Mouse (Mus musculus): ENCODE results near the gene Olfr64. TPM values are rescaled to one million over a fixed set of nuclear protein-coding genes. Genes with fewer than 3 reads are reported as not detected.

Gene Olfr64
- polyA plus RNA-seq (2012; rRNA removed) = not detected in 2 replicates

- Histone ChIP-seq H3K27me3 (replicated peaks; ENCODE audit: control insufficient read depth, insufficient read depth, low read length) (no peaks in the 10 kb centered on the region), H3K4me3 (ENCODE audit: insufficient read depth, low read depth, low read length) (no peak within 1 kb of the TSS), H3K36me3 (ENCODE audit: control insufficient read depth, insufficient read depth, low read length) (no peaks in the 10 kb centered on the region), H3K4me1 (ENCODE audit: control insufficient read depth, insufficient read depth, low read length) (no peaks in the 10 kb centered on the region), H3K27ac (ENCODE audit: insufficient read depth, low read depth, low read length) (no peak within 1 kb of the TSS)
- no peak for DNase-seq
- WGBS = 61% methylated on average over 1 of the region's 1 CpGs
- no peak for TF ChIP-seq CTCF (conservative IDR thresholded peaks at IDR 0.05; ENCODE audit: insufficient read depth, insufficient read length, low read depth, low read length)
- TF ChIP-seq POLR2A (IDR thresholded peaks at IDR 0.05; ENCODE audit: low read depth, low read length) = no peak
Measured at GRCm38 (mm10) chr7:103894385-103894784, at the start of gene Olfr64. TSS of gene Olfr64 (minus strand) at chr7:103894485.

- Histone ChIP-seq H3K4me3 (ENCODE audit: insufficient read depth, low read depth, low read length) (no peak overlapping the region), H3K27ac (ENCODE audit: insufficient read depth, low read depth, low read length) (no peak overlapping the region), H3K36me3 (ENCODE audit: control insufficient read depth, insufficient read depth, low read length) (no peaks in the 10 kb centered on the region), H3K27me3 (replicated peaks; ENCODE audit: control insufficient read depth, insufficient read depth, low read length) (no peaks in the 10 kb centered on the region), H3K4me1 (ENCODE audit: control insufficient read depth, insufficient read depth, low read length) (no peaks in the 10 kb centered on the region)
- TF ChIP-seq POLR2A (IDR thresholded peaks at IDR 0.05; ENCODE audit: low read depth, low read length) (no peak), CTCF (conservative IDR thresholded peaks at IDR 0.05; ENCODE audit: insufficient read depth, insufficient read length, low read depth, low read length) (peak; percentile 70)
- peak; percentile 21 for DNase-seq
- WGBS = 23% methylated on average over 2 of the region's 2 CpGs
Measured at GRCm38 (mm10) chr7:103942730-103943129, 48.4 kb upstream of the Olfr64 start.

GRCm38 (mm10) chr7:103934264-103934663, 40.0 kb upstream of the Olfr64 start, which contains the start of gene Olfr632:
TSS of gene Olfr632 (plus strand) at chr7:103934347.
- WGBS = 69% methylated on average over 2 of the region's 2 CpGs
- Histone ChIP-seq H3K36me3 (ENCODE audit: control insufficient read depth, insufficient read depth, low read length) (no peaks in the 10 kb centered on the region), H3K4me3 (ENCODE audit: insufficient read depth, low read depth, low read length) (no peak within 1 kb of the TSS), H3K4me1 (ENCODE audit: control insufficient read depth, insufficient read depth, low read length) (no peaks in the 10 kb centered on the region), H3K27ac (ENCODE audit: insufficient read depth, low read depth, low read length) (no peak within 1 kb of the TSS), H3K27me3 (replicated peaks; ENCODE audit: control insufficient read depth, insufficient read depth, low read length) (no peaks in the 10 kb centered on the region)
- DNase-seq = no peak
- TF ChIP-seq POLR2A (IDR thresholded peaks at IDR 0.05; ENCODE audit: low read depth, low read length) (no peak), CTCF (conservative IDR thresholded peaks at IDR 0.05; ENCODE audit: insufficient read depth, insufficient read length, low read depth, low read length) (no peak)

GRCm38 (mm10) chr7:103928525-103928924, 34.2 kb upstream of the Olfr64 start, which contains the start of gene Olfr631:
TSS of gene Olfr631 (plus strand) at chr7:103928825.
- no peaks in the 10 kb centered on the region for H3K4me1 ChIP-seq (ENCODE audit: control insufficient read depth, insufficient read depth, low read length)
- TF ChIP-seq CTCF (conservative IDR thresholded peaks at IDR 0.05; ENCODE audit: insufficient read depth, insufficient read length, low read depth, low read length) = no peak
- TF ChIP-seq POLR2A (IDR thresholded peaks at IDR 0.05; ENCODE audit: low read depth, low read length) = no peak
- no peaks in the 10 kb centered on the region for H3K27me3 ChIP-seq (replicated peaks; ENCODE audit: control insufficient read depth, insufficient read depth, low read length)
- H3K27ac ChIP-seq (ENCODE audit: insufficient read depth, low read depth, low read length) = no peak within 1 kb of the TSS
- no peak within 1 kb of the TSS for H3K4me3 ChIP-seq (ENCODE audit: insufficient read depth, low read depth, low read length)
- no peaks in the 10 kb centered on the region for H3K36me3 ChIP-seq (ENCODE audit: control insufficient read depth, insufficient read depth, low read length)
- no peak for DNase-seq

- Histone ChIP-seq H3K36me3 (ENCODE audit: control insufficient read depth, insufficient read depth, low read length) (no peaks in the 10 kb centered on the region), H3K27me3 (replicated peaks; ENCODE audit: control insufficient read depth, insufficient read depth, low read length) (no peaks in the 10 kb centered on the region), H3K4me3 (ENCODE audit: insufficient read depth, low read depth, low read length) (no peak overlapping the region), H3K4me1 (ENCODE audit: control insufficient read depth, insufficient read depth, low read length) (no peaks in the 10 kb centered on the region), H3K27ac (ENCODE audit: insufficient read depth, low read depth, low read length) (no peak overlapping the region)
- TF ChIP-seq CTCF (conservative IDR thresholded peaks at IDR 0.05; ENCODE audit: insufficient read depth, insufficient read length, low read depth, low read length) = no peak
- no peak for TF ChIP-seq POLR2A (IDR thresholded peaks at IDR 0.05; ENCODE audit: low read depth, low read length)
- DNase-seq = no peak
Measured at GRCm38 (mm10) chr7:103915338-103915737, 21.1 kb upstream of the Olfr64 start.

- Histone ChIP-seq H3K27me3 (replicated peaks; ENCODE audit: control insufficient read depth, insufficient read depth, low read length) (no peaks in the 10 kb centered on the region), H3K4me3 (ENCODE audit: insufficient read depth, low read depth, low read length) (no peak overlapping the region), H3K4me1 (ENCODE audit: control insufficient read depth, insufficient read depth, low read length) (no peaks in the 10 kb centered on the region), H3K36me3 (ENCODE audit: control insufficient read depth, insufficient read depth, low read length) (no peaks in the 10 kb centered on the region), H3K27ac (ENCODE audit: insufficient read depth, low read depth, low read length) (no peak overlapping the region)
- no peak for DNase-seq
- TF ChIP-seq CTCF (conservative IDR thresholded peaks at IDR 0.05; ENCODE audit: insufficient read depth, insufficient read length, low read depth, low read length) (no peak), POLR2A (IDR thresholded peaks at IDR 0.05; ENCODE audit: low read depth, low read length) (no peak)
- WGBS = 39% methylated on average over 8 of the region's 8 CpGs
Measured at GRCm38 (mm10) chr7:103912969-103913511, 18.8 kb upstream of the Olfr64 start.

- H3K4me3 ChIP-seq (ENCODE audit: insufficient read depth, low read depth, low read length) = no peak overlapping the region
- no peak for DNase-seq
- H3K4me1 ChIP-seq (ENCODE audit: control insufficient read depth, insufficient read depth, low read length) = no peaks in the 10 kb centered on the region
- TF ChIP-seq CTCF (conservative IDR thresholded peaks at IDR 0.05; ENCODE audit: insufficient read depth, insufficient read length, low read depth, low read length) = no peak
- TF ChIP-seq POLR2A (IDR thresholded peaks at IDR 0.05; ENCODE audit: low read depth, low read length) = no peak
- WGBS = 2% methylated on average over 3 of the region's 3 CpGs
- no peaks in the 10 kb centered on the region for H3K36me3 ChIP-seq (ENCODE audit: control insufficient read depth, insufficient read depth, low read length)
- H3K27me3 ChIP-seq (replicated peaks; ENCODE audit: control insufficient read depth, insufficient read depth, low read length) = no peaks in the 10 kb centered on the region
- no peak overlapping the region for H3K27ac ChIP-seq (ENCODE audit: insufficient read depth, low read depth, low read length)
Measured at GRCm38 (mm10) chr7:103910047-103910446, 15.8 kb upstream of the Olfr64 start.
